Mouse (Mus musculus) neural tube, embryonic 10.5 days (tissue): Measurements from ENCODE around the gene Aurkb.
A peak's percentile ranks its signal among the peaks of the same experiment; 100 is the strongest.
"Not testable (repeated sequence)": the region's sequence is repeated elsewhere in the genome, so short reads cannot be mapped to it uniquely, and the experiment has no call there.

ENCODE experiments used
- DNase-seq: peaks from one replicate; pipeline ENCODE4 v3.0.0-alpha.2; 2017; ENCODE audit warnings: low spot score; ENCODE audit errors: extremely low spot score

The Aurkb gene

DNA sequence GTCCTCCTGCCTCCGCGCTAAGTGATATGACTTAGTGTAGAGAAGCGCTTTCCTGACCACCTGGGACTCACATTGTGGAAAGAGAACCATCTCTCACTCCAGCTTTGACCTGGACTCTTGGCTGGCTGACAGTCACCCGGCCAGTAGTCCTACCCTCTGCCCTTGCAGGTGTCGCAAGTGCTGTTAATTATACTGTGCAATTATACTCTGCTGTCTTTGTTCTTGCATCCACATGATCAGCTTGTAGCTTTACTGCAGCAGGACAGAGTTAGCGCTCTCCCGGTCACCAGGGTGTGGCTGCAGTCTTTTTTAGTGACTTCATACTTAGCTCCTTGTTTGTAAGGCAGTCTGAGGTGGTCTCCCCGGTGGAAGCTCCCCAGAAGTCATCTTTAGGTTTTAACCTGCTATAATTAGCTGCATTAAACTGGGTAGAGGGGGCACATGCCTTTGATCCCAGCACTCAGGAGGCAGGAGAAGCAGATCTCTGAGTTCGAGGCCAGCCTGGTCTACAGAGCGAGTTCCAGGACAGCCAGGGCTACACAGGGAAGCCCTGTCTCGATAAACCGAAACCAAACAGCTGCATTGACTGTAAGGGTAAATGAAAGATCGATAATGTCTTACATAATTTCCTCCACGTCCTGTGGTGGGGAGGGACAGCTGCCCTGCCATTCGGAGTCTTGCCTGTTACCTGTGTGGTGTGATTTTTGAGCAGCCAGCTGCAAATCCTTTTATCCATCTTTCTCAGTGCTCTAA is 34.8 kb downstream of the Aurkb start:
- no peak for DNase-seq

DNA sequence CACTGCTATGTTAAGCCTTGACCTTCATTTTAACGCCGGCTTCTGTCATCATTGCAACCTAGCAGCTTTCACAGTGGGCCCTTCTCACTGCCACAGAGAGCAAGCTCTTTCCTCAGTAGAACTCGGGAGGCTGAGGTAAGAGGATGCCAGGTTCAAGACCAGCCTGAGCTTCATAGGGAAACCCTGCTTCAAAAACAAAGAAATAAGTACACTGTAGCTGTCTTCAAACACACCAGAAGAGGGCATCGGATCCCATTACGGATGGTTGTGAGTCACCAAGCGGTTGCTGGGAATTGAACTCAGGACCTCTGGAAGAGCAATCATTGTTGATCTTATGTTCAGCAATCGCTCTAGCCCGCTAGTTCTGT is 35.4 kb downstream of the Aurkb start:
- DNase-seq: no peak

DNA sequence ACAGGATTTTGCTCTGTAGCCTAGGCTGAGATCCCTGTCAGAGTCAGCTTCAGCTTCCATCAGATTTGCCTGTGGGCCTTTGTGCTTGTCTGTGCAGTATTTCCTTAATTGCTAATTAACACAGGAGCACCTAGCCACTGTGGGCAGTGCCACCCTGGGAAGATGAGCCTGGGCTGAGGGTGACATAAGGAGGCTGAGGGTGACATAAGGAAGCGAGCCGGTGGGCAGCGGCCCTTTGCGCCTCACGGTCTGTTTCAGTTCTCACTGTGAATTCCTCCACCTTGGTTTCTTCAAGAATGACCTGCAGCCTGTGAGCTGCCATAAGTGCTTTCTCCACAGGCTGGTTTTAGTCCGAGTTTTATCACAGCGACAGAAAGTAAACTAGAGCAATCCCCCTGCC is 36.2 kb downstream of the Aurkb start:
- no peak for DNase-seq

GRCm38 (mm10) chr11:69085608-69086007 is 40.2 kb downstream of the Aurkb start:
- no peak for DNase-seq

GRCm38 (mm10) chr11:69086390-69086789 is 40.9 kb downstream of the Aurkb start:
- no peak for DNase-seq

DNA sequence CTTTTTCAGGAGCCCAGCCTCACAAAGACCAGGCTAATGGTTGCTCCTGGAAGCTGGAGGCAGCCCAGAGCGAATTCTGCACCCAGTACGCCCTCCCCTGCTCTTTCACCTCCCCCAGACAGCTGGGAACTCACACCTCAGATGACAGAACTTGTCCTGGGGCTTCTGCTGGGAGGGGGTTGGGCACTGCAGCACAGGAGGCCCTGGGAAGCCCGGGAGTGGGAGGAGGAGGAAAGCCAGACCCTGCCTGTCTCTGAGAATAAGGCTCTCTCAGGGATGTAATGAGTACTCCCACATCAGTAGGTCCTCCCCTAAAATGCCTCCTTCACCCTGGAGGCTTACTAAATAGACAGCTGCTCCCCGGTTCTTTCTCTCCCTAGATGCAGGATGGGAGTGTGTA is 41.6 kb downstream of the Aurkb start:
- DNase-seq: no peak

DNA sequence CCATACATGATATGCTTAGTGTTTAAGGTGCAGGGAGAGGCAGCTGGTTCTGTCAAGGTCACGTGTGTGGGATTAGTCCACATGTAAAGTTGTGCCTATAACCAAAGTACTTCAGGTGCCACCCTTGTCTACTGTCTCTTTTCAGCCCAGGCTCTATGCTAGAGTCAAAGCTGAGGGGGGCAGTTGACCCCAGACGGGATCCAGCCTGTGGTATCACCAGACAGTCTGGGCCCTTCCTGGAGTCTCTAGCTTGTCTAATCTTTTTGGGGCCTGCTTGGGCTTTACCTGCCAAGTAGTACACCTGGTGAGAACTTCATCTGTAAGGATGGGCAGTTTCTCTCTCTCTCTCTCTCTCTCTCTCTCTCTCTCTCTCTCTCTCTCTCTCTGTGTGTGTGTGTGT is 42.1 kb downstream of the Aurkb start:
- no peak for DNase-seq

- DNase-seq: peak; percentile 94
These were observed 42.8 kb downstream of the Aurkb start, which contains the start of gene Vamp2 for GRCm38 (mm10) chr11:69088103-69088855. Gene Vamp2, plus strand, starts transcription at chr11:69088490.

DNA sequence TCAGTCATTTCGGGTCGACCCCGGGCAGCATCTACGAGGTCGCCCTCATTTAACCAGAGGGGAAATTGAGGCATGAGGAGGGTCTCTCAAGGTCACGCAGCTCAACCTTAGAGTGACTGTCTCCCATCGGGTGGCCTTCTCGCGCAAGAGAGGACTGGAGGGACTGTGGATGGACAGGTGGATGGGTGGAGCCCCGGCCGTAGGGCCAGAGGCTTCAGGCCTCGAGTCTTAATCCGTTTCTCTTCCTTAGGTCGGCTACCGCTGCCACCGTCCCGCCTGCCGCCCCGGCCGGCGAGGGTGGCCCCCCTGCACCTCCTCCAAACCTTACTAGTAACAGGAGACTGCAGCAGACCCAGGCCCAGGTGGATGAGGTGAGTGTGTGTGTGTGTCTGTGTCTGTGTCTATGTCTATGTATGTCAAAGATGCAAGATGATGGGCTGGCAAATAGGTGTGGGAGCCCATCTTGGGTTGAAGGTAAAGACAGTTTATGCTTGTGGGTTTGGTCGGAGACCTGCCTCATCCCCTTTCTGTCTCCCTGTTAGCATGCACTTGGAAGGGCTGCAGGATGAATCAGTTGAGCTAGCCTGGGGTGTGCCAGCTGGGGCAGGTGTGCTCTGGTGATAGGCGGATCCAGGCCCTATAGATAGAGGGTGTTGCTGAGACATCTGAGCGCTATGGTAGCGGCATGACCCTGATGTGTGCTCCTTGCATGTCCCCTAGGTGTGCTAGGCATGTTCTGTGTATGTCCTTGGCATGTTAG is 43.6 kb downstream of the Aurkb start:
- no peak for DNase-seq

- no peak for DNase-seq
These were observed 44.3 kb downstream of the Aurkb start for GRCm38 (mm10) chr11:69089616-69090290.

DNA sequence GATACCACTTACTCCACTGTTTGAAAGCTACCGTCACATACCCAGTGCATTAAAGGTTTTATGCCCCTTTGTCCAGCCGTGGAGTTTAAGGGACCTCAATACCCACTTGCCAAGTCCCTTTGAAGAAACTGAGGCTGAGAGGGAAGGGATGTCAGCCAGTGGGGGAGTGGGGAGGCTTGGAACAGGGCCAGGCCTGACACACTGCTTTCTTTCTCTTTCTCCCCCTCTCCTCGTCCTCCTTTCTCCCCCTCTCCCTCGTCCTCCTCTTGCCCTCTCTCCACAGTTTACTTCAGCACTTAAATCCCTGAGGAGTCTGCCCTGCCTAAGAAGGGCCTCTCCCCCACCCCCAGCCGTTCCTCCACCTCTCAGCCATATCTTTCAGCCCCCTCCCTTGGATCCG is 44.9 kb downstream of the Aurkb start:
- no peak for DNase-seq

GRCm38 (mm10) chr11:69091566-69092385 is 46.3 kb downstream of the Aurkb start:
- no peak for DNase-seq

- DNase-seq: peak; percentile 88
These were observed 46.9 kb downstream of the Aurkb start for GRCm38 (mm10) chr11:69092386-69092751.

GRCm38 (mm10) chr11:69092871-69093270 is 47.4 kb downstream of the Aurkb start:
- no peak for DNase-seq

- not testable (repeated sequence) for DNase-seq
These were observed 48.4 kb downstream of the Aurkb start for GRCm38 (mm10) chr11:69093856-69094255.

DNA sequence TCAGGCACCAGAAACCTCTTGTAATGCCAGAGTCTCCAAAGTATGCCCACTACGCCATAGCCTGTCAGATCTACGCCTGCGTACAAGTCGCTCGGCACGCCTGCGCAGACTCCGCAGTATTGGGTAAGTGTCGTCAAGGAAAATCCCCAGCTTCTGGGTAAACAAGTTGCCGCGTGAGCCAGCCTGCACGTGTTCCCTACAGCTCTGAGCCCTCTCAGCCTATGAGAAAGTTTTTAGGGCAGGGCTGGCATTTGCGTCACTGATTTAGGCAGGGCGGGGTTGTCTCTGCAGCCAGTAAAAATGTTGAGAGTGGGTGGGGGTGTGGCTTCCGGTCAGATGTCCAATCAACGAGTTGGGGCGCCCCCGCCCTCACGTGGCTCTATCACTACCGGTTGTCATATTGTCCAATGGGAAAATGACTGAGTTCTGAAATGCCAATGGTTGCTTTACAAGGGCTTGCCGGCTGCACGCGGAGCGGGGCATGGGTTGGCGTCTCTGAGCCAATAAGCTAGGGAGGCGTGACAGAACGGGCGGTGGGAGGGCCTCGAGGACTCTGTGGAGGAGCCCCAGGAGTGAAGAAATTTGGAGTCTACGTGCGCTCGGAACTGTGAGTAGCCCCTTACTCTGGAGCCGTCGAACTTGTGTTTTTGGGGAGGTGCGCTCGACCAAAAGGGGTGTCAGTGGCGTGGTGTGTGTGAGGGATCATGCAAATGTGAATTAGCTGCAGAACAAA is 49.4 kb downstream of the Aurkb start, which contains the start of gene Per1:
Per1 (plus strand) TSS at position 521 of the 733 bp plus-strand sequence.
- peak; percentile 95 for DNase-seq

DNA sequence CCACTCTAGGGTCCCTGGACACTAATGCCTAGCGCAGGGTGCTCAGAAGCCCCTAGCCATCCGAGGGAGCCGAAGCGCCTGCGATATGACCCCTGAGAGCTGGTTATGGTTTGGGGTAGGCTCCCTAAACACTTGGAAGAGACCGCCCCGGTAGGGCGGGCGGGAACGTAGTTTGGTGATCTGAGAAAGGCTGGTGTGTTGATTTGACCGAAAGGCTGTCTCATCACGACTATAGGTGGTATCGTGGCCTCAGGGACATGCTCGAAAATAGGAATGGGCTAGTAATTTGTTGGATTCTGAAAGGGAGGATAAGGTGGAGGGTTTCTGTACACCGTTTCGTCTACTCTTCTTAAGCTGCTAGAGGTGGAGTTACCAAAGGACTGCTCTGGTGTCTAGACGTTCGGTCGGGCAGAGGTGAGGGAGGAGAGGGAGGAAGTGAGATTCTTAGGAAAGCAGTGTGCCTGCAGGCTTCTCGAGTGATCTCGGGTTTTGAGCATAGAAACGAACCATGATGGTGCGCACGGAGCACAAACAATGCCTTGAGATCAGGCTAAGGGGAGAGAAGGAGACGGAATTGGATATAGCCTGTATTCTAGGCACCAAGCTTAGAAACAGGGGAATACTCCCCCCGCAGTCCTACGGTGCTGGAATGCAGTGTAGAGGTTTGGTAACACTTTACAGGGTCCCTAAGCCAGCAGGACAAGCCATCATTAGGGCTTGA is 50.2 kb downstream of the Aurkb start:
- no peak for DNase-seq

DNA sequence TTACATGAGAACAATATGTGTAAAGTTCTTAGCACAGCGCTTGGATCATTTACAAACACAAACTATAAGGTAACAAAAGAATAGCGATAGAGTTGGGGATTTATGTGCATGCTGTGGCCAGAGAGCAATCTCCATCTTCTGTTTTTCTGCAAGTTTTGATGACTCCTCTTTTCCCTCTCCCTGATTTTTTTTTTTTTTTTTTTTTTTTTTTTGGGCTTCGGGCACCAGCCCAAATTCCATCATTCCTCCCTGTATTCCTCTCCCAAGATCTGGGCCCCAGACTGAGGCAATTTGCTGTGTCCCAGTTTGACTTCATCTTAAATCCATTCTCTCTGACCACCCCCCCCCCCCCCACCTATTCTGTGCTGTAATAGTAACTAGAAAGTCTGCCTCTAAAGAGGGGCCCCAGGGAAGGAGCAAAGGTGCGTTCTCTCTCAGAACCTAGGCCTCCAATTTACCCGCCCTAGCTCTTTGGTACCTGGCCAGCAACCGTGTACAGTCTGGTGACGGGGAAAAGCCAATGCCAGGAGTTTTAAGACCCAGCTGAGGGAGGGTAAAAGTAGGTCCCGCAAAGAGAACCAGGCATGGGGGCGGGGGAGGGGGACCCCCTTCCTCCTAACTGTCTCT is 51.0 kb downstream of the Aurkb start:
- DNase-seq: no peak
